Mouse (Mus musculus) adrenal gland, adult 2 months (tissue): ENCODE results near the gene Actr5. TPM values are rescaled to one million over a fixed set of nuclear protein-coding genes. Genes with fewer than 3 reads are reported as not detected.

ENCODE experiments used
- DNase-seq: peaks from one replicate; pipeline ENCODE4 v3.0.0; 2021
- polyA plus RNA-seq: library from polyadenylated mRNA; depleted of rRNA; stranded (reverse); fragments of >200 nt; gene quantifications from 2 replicates; pipeline ENCODE4 v1.2.3, GENCODE M21; 2012
- total RNA-seq, 2 experiments: library from RNA; stranded (reverse); gene quantifications; 2 replicates each; pipeline ENCODE4 v1.2.3; 2021

The Actr5 gene
- total and polyA plus RNA-seq, 3 experiments = 9.0 to 10.1 (median 9.1) TPM

GRCm38 (mm10) chr2:158667022-158667670, 42.5 kb downstream of the Actr5 start:
- DNase-seq = peak; percentile 79

- DNase-seq = peak; percentile 61
Observed at GRCm38 (mm10) chr2:158667671-158668432, 43.2 kb downstream of the Actr5 start.

GRCm38 (mm10) chr2:158668433-158669010, 43.8 kb downstream of the Actr5 start:
- DNase-seq = no peak

DNA sequence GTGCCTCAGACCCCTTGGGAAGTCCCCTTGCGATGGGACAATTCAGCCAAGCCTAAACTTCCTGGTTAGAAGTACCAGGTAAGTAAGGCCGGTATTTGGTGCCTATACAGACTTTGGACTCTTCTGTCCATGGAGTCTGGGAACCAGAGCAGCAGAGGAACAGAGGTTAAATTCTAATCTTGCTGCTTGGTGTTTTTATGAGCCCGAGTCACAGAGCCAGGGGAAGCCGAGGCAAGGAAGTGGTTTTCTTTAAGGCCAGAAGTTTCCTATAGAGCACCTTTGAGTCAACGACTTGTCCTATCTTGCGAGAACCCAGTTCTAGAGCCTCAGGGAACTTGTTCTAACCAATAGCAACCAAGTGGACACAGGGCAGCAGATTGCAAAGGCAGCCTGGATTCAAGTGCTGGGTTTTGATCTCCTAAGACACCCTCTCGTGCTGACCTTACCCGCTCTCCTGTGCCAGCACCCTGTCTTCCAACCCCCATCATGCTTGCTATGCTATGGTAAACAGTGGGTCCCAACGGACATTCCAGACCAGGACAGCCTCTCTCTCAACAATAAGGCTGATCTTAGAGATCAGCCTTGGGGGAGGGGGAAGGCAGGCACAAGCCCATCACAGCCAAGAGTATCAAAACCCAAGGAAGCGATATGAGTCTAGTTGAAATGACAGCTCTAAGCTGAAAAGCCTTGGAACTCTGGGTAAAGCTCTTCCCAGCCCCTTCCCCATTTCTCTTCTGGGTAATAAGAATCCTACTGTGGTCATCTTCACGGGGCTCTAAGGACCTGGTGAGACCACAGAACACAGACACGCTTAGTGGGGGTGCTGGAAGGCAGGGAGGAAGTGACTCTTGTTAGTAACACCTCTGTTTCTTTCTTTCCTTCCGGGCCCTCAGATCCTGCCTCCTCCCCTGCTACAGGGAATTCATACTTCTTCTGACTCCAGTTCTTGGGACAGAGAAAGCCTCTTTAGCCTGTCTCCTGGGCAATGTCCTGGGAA, 44.8 kb downstream of the Actr5 start:
- no peak for DNase-seq

GRCm38 (mm10) chr2:158670571-158670970, 45.9 kb downstream of the Actr5 start:
- no peak for DNase-seq

DNA sequence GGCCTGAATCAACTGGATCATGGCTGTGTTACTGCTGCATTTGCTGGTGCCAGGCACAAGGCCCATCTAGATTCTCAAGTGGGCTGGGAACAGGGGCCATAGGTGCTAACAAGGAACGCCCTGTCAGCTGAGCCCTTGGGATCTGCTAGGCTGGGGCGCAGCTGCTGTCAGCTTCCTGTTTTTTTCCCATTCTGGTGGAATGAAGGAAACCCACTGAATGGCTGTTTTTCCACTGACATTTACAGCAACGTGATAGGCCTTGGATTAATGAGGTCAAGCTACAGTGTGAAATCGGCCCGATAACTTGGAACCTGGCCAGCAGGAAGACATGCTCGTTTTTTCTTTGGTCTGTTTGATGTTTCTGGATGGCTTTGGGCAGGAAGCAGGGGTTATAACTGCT, 48.1 kb downstream of the Actr5 start:
- DNase-seq = peak; percentile 77

DNA sequence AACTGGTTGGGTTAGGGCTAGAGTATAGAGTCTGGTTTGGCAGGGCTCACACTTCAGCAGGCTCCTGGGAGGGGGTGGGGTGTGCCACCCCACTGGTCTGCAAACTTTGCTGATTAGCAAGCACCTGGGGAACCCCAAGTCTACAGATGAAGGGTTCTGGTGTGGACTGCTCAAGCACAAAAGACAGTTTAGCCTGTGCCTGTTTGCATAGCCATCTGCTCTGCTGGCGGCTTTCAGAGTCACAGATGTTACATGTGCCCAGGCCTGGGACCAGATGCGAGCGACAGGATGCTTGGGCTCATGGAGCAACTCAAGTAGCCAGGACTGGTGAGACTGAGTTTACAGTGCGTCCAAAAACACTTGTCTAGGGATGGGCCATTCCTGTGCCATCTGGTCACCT, 48.8 kb downstream of the Actr5 start:
- DNase-seq = no peak

DNA sequence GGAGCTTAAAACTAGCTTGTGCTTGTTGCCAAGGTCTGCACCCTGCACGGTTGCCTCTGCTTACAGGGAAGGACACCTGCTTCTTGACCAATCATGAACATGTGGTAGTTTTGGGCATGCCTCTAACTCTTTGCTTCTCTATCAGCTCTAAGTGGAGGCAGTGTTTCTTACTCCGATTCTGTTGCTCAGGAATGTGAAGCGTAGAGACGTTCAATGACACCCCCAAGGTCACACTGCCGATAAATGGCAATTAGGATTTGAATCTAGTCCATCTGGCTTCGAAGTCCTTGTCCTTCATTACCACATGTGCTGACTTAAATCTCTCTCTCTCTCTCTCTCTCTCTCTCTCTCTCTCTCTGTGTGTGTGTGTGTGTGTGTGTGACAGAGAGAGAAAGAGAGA, 49.4 kb downstream of the Actr5 start:
- peak; percentile 46 for DNase-seq

DNA sequence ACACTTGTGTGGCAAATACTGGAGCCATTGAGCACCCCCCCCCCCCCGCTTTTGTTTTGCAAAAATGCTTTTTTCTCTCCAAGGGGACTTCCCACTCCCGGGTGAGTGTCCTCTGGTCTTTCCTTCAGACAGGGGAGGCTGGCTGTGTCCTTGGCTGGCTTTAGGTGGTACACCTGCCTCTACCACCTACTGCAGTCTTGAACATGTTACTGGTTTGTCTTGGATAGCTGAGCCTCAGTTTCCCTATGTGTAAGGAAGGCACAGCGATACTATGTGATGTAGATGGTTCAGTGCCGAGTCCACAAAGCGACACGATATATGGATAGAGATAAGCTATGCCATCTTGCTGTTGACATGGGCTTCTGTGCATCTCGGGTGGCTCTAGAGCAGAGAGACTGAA, 50.1 kb downstream of the Actr5 start:
- no peak for DNase-seq

DNA sequence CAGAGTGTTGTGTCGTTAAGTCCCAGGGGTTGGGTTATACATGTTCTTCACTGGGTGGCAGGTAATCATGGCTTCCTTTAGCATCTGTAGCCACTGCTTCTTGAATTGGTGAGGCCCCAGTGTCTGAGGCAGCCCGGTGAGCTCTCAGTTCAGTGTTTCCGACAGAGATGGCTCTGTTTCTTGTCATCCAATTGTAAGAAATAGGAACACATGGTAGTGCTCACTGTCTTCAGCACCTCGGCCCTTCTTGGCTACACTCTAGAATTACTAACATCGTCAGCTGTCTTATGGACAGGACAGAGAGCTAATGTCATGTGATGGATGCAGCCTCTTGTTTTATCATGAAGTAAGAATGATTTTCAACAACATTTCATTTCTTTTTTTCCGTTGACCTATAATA, 50.5 kb downstream of the Actr5 start:
- no peak for DNase-seq

GRCm38 (mm10) chr2:158675907-158676533, 51.3 kb downstream of the Actr5 start:
- no peak for DNase-seq

- no peak for DNase-seq
Observed at GRCm38 (mm10) chr2:158677946-158678345, 53.3 kb downstream of the Actr5 start.

DNA sequence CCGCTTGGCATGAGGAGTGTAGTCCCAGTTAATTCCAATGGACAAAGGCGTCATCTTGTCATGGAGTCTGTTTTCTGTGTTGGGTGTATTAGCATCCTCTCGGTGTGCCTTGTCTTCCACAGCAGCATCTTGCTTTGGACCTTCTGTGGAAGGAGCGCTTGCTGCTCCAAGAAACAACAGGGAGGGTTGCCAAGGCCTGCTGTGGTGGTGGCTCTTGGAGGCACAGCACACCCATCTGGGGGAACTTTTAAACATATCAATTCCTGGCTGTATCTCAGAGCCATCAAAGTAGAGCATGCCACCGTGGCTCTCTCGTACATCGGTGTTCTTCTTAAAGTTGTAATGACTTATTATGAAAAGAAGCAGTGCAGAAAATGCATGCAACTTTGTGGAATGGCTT, 54.4 kb downstream of the Actr5 start:
- DNase-seq = no peak

DNA sequence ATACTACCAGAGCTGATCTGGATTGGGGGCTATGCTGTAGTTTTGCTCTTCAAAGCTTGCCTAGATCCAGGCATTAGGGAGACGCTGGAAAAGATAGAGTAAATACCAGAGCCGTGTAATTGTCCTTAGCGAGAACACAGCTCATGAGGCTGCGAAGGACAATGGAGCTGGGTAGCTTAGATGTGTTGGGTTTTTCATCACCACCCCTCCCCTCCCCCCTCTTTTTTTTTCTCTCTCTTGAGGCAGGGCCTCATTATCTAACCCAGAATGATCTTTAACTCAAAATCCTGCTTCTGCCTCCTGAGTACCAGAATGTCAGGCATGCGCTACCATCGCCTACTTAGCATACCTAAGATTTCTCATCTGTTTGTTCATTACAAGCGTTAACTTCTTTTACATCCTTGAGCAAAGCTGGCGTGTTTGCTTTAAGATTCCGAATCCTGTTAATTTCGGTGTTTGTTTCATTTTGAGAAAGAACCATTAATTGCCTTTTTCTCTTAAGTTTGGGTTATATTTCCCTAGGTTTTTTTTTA, 55.7 kb downstream of the Actr5 start:
- no peak for DNase-seq

DNA sequence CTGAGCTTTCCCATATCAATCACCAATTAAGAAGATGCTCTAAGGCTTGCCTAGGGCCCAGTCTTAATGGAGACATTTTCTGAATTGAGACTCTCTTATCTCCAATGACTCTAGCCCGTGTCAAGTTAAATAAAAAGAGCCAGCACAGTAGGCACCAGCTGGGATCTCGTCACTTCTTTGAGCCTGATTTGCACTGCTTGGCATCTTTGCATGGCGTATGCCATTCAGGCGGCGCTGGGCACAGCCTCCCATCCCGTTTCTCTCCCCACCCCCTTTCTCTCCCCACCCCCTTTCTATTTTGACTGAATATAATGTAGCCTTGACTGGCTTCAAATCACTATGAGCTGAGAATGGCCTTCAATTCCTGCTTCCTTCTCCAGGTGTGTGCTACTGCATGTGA, 57.0 kb downstream of the Actr5 start:
- DNase-seq = no peak

DNA sequence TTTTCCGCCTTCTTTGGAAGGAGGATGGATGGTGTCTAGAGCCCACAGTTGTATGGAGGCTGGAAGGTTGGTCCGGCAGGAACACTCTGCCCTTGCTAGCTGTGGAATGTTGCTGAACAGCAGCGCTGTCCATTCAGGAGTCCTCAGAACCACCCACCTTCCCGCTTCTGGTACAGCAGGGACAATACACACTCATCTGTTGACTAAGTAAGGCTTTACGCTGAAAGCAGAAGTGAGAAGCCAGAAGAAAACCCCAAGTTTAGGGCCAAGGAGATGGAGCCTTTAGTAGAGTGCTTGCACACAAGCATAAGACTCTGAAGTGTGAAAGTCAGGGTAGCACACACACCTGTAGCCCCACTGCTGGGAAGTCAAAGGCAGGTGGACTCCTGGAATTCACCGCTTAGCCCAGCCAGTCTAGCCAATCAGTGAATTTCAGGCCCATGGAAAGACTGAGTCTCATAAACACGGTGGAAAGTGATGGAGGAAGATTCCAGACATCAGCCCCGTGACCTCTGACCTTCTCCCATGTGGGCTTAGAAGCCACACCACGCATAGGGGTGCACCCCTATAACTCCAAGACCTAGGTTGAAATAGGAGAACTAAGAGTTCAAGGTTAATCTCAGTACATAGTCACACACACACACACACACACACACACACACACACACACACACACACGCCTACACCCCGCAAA, 57.8 kb downstream of the Actr5 start:
- DNase-seq = no peak

- no peak for DNase-seq
Observed at GRCm38 (mm10) chr2:158683038-158683413, 58.3 kb downstream of the Actr5 start.

- no peak for DNase-seq
Observed at GRCm38 (mm10) chr2:158684247-158684843, 59.7 kb downstream of the Actr5 start.

GRCm38 (mm10) chr2:158684910-158685309, 60.2 kb downstream of the Actr5 start:
- DNase-seq = no peak

DNA sequence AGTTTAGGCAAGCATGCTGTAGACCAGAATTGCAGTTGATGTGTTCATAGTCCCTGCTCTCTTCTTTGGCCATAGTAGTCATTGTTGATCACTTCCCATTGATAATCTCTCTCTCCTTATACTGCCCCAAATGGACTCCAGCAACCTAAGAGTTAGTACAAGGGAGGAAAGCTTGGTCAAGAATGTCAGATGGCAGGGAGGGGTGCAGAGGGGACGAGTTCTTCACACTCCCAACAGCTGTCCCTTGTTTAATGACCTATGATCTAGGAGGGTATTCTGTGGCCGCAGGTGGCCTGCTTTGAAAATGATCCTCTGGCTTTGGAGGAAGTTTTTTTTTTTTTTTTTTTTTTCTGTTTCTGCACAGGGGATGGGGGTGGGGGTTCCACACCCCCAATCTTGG, 61.7 kb downstream of the Actr5 start:
- no peak for DNase-seq
